Mouse (Mus musculus): ENCODE measurements around the gene Ado. TPM values are rescaled to one million over a fixed set of nuclear protein-coding genes. Genes with fewer than 3 reads are reported as not detected.
A peak's percentile ranks its signal among the peaks of the same experiment; 100 is the strongest.

Ado gene
- polyA plus RNA-seq, 1 experiment from 2014 or later = 60.7 TPM

DNA sequence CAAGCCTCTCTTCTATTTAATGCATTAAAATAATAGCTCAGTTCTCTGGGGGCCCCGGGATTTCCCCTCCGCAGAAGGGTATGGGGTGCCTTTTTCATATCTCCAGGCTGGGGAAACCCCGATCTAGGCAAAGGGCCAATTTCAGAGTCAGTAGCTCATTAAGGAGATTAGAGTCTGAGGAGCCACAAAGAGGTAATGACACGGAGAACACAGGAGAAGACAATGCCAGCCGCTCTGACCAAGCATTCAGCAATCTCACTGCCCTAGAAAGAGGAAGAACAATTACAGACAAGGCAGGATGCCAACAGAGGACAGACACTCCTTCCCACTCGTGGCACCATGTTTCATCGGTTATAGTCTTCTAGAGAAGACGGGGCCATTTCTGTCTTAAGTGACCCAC lies 17.3 kb upstream of the Ado start:
- H3K9ac ChIP-seq (ENCODE audit: low read depth, low read length) = no peak overlapping the region
- no peak overlapping the region for H3K4me3 ChIP-seq (ENCODE audit: low read depth, low read length)
- no peaks in the 10 kb centered on the region for H3K9me3 ChIP-seq (ENCODE audit: control insufficient read depth, low read length)
- H3K27me3 ChIP-seq (replicated peaks; ENCODE audit: control insufficient read depth, insufficient read depth, low read length) = no peaks in the 10 kb centered on the region
- H3K4me1 ChIP-seq (ENCODE audit: control insufficient read depth, insufficient read depth, low read length) = no peaks in the 10 kb centered on the region
- ATAC-seq (ENCODE audit: low read depth) (peak; percentile 57), DNase-seq (ENCODE audit: low spot score) (peak; percentile 65)
- 65% methylated on average over 8 of the region's 8 CpGs for WGBS
- H3K27ac ChIP-seq (replicated peaks; ENCODE audit: low read depth, low read length) = no peak overlapping the region
- H3K4me2 ChIP-seq (ENCODE audit: low read depth, low read length) = no peak overlapping the region
- H3K36me3 ChIP-seq (ENCODE audit: control insufficient read depth, insufficient read depth, low read length) = no peaks in the 10 kb centered on the region

DNA sequence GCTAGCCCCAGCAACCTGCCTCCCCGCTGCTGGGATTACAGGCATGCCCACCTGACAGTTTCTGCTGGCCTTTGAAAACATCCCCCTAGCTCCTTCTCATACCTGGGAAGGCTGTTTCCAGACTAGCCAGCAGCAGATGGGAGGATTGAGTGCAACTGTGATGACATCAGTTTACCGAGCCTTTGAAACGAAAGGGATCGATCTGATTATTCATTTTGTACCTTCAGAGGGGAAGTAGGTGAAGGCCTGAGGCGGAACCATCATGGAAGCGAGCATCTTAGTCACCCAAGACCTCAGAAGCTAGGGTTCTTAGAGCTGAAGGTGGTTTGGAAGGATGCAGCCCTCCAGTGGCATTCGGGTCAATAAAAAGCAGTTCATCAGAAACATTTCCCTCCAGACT lies 15.8 kb upstream of the Ado start:
- no peaks in the 10 kb centered on the region; the same call in 1 of the 2 replicates for H3K27me3 ChIP-seq (replicated peaks; ENCODE audit: control insufficient read depth, insufficient read depth, low read length)
- H3K4me3 ChIP-seq (ENCODE audit: low read depth, low read length) = no peak overlapping the region
- H3K27ac ChIP-seq (replicated peaks; ENCODE audit: low read depth, low read length) = no peak overlapping the region
- no peak for DNase-seq (ENCODE audit: low spot score)
- no peaks in the 10 kb centered on the region for H3K9me3 ChIP-seq (ENCODE audit: control insufficient read depth, low read length)
- no peak overlapping the region for H3K9ac ChIP-seq (ENCODE audit: low read depth, low read length)
- no peak overlapping the region for H3K4me2 ChIP-seq (ENCODE audit: low read depth, low read length)
- H3K36me3 ChIP-seq (ENCODE audit: control insufficient read depth, insufficient read depth, low read length) = no peaks in the 10 kb centered on the region
- no peak for ATAC-seq (ENCODE audit: low read depth)
- no peaks in the 10 kb centered on the region for H3K4me1 ChIP-seq (ENCODE audit: control insufficient read depth, insufficient read depth, low read length)
- 87% methylated on average over 7 of the region's 7 CpGs for WGBS

DNA sequence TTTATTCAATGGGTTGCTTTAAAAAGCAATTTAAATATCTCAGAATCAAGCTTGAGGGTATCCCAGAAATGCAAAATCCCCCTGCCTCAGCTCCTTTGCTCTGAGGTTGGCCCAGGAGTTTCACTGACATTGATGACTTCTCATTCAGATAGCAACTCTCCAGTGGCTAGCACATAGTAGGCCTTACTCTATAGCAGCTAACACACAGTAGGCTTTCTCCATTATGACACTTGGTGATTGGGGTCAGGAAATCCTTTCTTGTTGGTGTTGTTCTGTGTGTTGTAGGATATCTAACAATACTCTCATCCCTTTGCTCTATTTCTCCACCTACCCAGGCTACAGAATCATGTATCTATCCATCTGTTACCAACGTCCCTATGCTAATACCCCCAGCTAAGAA lies 12.4 kb upstream of the Ado start:
- H3K9me3 ChIP-seq (ENCODE audit: control insufficient read depth, low read length) = 0 out of 2 replicates have a peak, but pooled peaks cover 4% of the 10 kb centered on the region
- no peaks in the 10 kb centered on the region for H3K4me1 ChIP-seq (ENCODE audit: control insufficient read depth, insufficient read depth, low read length)
- no peak overlapping the region for H3K4me2 ChIP-seq (ENCODE audit: low read depth, low read length)
- H3K36me3 ChIP-seq (ENCODE audit: control insufficient read depth, insufficient read depth, low read length) = no peaks in the 10 kb centered on the region
- H3K27ac ChIP-seq (replicated peaks; ENCODE audit: low read depth, low read length) = no peak overlapping the region
- no peaks in the 10 kb centered on the region; the same call in 1 of the 2 replicates for H3K27me3 ChIP-seq (replicated peaks; ENCODE audit: control insufficient read depth, insufficient read depth, low read length)
- 75% methylated on average over 1 of the region's 1 CpGs for WGBS
- H3K9ac ChIP-seq (ENCODE audit: low read depth, low read length) = no peak overlapping the region
- H3K4me3 ChIP-seq (ENCODE audit: low read depth, low read length) = no peak overlapping the region
- DNase-seq (ENCODE audit: low spot score) (no peak), ATAC-seq (ENCODE audit: low read depth) (no peak)

DNA sequence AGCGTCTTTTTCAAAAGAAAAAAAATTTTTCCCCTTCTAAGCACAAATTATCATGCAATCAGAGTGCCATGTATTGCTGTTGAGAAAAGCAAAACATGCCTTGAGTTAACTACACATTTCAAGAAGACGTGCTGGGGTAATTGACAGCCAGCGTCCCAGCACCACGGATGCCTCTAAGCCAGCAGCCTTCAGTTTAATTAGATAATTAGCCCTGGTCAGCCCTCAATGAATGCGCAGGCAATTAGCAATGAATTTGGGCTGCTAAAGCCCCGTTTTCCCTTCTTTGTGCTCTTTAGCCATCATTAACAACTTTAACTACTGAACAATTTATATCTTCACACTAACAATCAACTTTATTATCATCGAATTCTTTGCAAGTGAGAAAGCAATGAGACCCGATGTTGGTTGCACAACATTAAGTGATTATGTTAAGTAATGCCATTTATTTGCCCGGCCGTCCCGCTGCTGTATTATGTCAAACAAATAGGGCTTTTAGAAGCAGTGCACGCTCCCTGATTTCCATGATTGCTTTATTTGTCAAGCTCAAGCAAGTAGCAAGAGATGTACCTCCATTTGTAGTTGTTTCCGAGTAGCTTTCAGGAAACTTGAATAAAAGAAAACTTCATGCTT lies 11.1 kb upstream of the Ado start:
- WGBS = 43% methylated on average over 13 of the region's 13 CpGs

DNA sequence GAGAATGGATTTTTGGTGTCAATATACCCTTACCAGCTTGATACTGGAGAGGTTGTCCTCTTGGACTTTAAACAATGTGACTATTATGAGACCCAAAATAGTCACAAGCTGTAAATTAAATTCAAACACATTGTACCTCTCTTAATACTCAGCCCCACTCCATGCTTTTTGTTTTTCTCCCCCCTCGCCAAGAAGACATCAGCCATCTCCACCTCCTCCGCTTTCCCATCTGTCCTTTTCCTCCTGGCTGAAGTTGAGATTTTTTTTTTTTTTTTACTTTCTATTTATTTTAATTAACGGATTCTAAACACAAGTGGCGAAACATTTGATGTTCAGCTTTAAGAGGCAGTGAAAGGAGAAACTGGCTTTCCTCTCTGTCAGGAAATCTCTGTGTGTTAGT lies 9.3 kb upstream of the Ado start:
- no peak overlapping the region for H3K9ac ChIP-seq (ENCODE audit: low read depth, low read length)
- no peak overlapping the region for H3K27ac ChIP-seq (replicated peaks; ENCODE audit: low read depth, low read length)
- H3K4me1 ChIP-seq (ENCODE audit: control insufficient read depth, insufficient read depth, low read length) = no peaks in the 10 kb centered on the region
- DNase-seq (ENCODE audit: low spot score) = no peak
- no peak overlapping the region for H3K4me3 ChIP-seq (ENCODE audit: low read depth, low read length)
- 82% methylated on average over 4 of the region's 4 CpGs for whole genome bisulfite sequencing
- no peak overlapping the region for H3K4me2 ChIP-seq (ENCODE audit: low read depth, low read length)
- H3K9me3 ChIP-seq (ENCODE audit: control insufficient read depth, low read length) = 0 out of 2 replicates have a peak, but pooled peaks cover 4% of the 10 kb centered on the region
- no peak for ATAC-seq (ENCODE audit: low read depth)
- no peaks in the 10 kb centered on the region for H3K36me3 ChIP-seq (ENCODE audit: control insufficient read depth, insufficient read depth, low read length)
- H3K27me3 ChIP-seq (replicated peaks; ENCODE audit: control insufficient read depth, insufficient read depth, low read length) = no peaks in the 10 kb centered on the region; the same call in 1 of the 2 replicates

More for the DNA sequence above, 11.1 kb upstream of the Ado start:
- Histone ChIP-seq H3K27ac (replicated peaks; ENCODE audit: low read depth, low read length) (no peak overlapping the region), H3K4me2 (ENCODE audit: low read depth, low read length) (no peak overlapping the region), H3K4me1 (ENCODE audit: control insufficient read depth, insufficient read depth, low read length) (no peaks in the 10 kb centered on the region), H3K9me3 (ENCODE audit: control insufficient read depth, low read length) (0 out of 2 replicates have a peak, but pooled peaks cover 4% of the 10 kb centered on the region), H3K4me3 (ENCODE audit: low read depth, low read length) (no peak overlapping the region), H3K27me3 (replicated peaks; ENCODE audit: control insufficient read depth, insufficient read depth, low read length) (no peaks in the 10 kb centered on the region; the same call in 1 of the 2 replicates), H3K9ac (ENCODE audit: low read depth, low read length) (no peak overlapping the region), H3K36me3 (ENCODE audit: control insufficient read depth, insufficient read depth, low read length) (no peaks in the 10 kb centered on the region)
- DNase-seq (ENCODE audit: low spot score) = no peak
- ATAC-seq (ENCODE audit: low read depth) = no peak

DNA sequence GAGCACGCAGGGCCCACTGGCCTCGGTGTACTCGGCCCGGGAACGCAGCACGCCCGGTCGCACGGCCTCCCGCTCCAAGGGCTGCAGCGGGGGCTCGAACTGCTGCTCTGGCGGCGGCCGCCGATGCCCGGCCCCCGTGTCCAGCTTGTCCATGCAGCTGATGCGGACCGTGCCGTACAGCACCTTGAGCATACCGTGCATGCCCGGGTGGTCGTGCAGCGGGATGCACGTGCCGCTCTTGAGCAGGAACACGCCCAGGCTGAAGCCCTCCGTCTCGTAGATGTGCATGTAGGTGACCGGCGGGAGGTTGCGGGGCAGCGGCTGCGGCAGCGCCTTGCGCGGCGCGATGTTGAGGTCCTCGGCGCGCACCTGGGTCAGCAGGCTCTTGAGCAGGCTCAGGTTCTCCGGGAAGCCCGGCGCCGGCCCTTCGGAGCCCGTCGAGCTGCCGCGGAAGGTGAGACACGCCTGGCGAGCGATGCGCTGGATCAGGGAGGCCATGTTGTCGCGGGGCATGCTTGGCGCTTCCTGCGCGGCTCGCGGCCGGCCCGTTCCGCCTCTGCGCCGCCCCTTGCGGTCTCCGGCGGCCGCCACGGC lies 397 bp downstream of the Ado start:
- no peaks in the 10 kb centered on the region for H3K27me3 ChIP-seq (replicated peaks; ENCODE audit: control insufficient read depth, insufficient read depth, low read length)
- peak overlapping the region; percentile 89 for H3K4me3 ChIP-seq (ENCODE audit: low read depth, low read length)
- H3K4me1 ChIP-seq (ENCODE audit: control insufficient read depth, insufficient read depth, low read length) = peaks cover 13% of the 10 kb centered on the region
- ATAC-seq (ENCODE audit: low read depth) = peak; percentile 76
- H3K27ac ChIP-seq (replicated peaks; ENCODE audit: low read depth, low read length) = peak overlapping the region; percentile 92
- peaks cover 5% of the 10 kb centered on the region for H3K36me3 ChIP-seq (ENCODE audit: control insufficient read depth, insufficient read depth, low read length)
- peak overlapping the region; percentile 93 for H3K9ac ChIP-seq (ENCODE audit: low read depth, low read length)
- H3K9me3 ChIP-seq (ENCODE audit: control insufficient read depth, low read length) = no peaks in the 10 kb centered on the region
- DNase-seq (ENCODE audit: low spot score) = peak; percentile 47
- peak overlapping the region; percentile 96 for H3K4me2 ChIP-seq (ENCODE audit: low read depth, low read length)
- 0% methylated on average over 7 of the region's 73 CpGs for WGBS

DNA sequence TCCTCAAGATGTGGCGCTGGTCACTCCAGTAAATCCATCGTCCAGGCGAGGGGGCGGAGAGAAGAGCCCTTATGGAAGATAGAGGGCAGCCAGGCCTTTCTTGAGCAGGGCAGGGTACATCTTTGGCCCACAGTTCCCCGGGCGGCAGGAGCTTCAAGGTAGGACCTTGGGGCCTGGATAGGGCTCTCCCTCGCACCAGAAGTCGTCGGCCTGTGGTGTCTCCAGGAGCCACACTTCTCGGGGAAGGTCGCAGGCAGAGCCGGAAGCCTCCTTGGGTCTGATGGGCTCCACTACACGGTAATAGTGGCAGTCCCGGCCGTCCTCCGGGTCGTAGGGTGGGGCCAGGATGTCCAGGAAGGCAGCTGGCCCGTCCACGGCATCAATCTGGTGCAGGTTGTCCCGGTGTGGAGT lies 900 bp downstream of the Ado start:
- no peaks in the 10 kb centered on the region for H3K9me3 ChIP-seq (ENCODE audit: control insufficient read depth, low read length)
- no peaks in the 10 kb centered on the region for H3K27me3 ChIP-seq (replicated peaks; ENCODE audit: control insufficient read depth, insufficient read depth, low read length)
- H3K4me2 ChIP-seq (ENCODE audit: low read depth, low read length) = peak overlapping the region; percentile 96
- 0% methylated on average over 12 of the region's 20 CpGs for WGBS
- ATAC-seq (ENCODE audit: low read depth) (no peak), DNase-seq (ENCODE audit: low spot score) (peak; percentile 27)
- peak overlapping the region; percentile 89 for H3K4me3 ChIP-seq (ENCODE audit: low read depth, low read length)
- H3K36me3 ChIP-seq (ENCODE audit: control insufficient read depth, insufficient read depth, low read length) = peaks cover 5% of the 10 kb centered on the region
- peak overlapping the region; percentile 92; the same call in 1 of the 2 replicates for H3K27ac ChIP-seq (replicated peaks; ENCODE audit: low read depth, low read length)
- H3K4me1 ChIP-seq (ENCODE audit: control insufficient read depth, insufficient read depth, low read length) = peaks cover 13% of the 10 kb centered on the region
- H3K9ac ChIP-seq (ENCODE audit: low read depth, low read length) = peak overlapping the region; percentile 93

DNA sequence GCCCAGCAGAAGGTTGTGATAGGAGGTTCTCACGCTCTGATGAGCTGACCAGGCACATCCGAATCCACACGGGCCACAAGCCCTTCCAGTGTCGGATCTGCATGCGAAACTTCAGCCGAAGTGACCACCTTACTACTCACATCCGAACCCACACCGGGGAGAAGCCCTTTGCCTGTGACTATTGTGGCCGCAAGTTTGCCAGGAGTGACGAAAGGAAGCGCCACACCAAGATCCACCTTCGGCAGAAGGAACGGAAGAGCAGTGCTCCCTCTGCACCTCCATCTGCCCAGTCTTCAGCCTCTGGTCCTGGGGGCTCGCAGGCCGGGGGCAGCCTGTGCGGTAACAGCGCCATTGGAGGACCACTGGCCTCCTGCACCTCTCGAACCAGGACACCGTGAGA lies 8.2 kb downstream of the Ado start:
- peaks cover 55% of the 10 kb centered on the region for H3K27me3 ChIP-seq (replicated peaks; ENCODE audit: control insufficient read depth, insufficient read depth, low read length)

DNA sequence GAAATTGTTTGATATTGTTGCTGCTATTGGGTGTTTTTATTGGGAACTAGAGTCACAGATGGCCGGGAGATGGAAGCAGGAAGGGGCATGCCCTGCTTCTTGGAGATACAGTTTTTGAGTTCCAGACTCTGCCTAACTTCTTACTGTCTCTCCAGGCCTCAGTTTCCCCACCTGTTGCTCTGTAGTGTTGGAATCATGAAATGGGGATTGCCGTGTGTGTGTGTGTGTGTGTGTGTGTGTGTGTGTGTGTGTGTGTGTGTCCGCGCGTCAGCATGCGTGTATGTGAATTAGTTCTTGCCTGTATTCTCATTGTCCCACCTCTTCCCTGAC lies 9.4 kb downstream of the Ado start:
- peaks cover 67% of the 10 kb centered on the region for H3K27me3 ChIP-seq (replicated peaks; ENCODE audit: control insufficient read depth, insufficient read depth, low read length)
- H3K4me1 ChIP-seq (ENCODE audit: control insufficient read depth, insufficient read depth, low read length) = peaks cover 18% of the 10 kb centered on the region
- ATAC-seq (ENCODE audit: low read depth) = no peak
- no peak for DNase-seq (ENCODE audit: low spot score)
- 0 out of 2 replicates have a peak, but pooled peaks cover under 1% of the 10 kb centered on the region for H3K36me3 ChIP-seq (ENCODE audit: control insufficient read depth, insufficient read depth, low read length)
- no peak overlapping the region for H3K27ac ChIP-seq (replicated peaks; ENCODE audit: low read depth, low read length)
- H3K9ac ChIP-seq (ENCODE audit: low read depth, low read length) = no peak overlapping the region
- H3K4me3 ChIP-seq (ENCODE audit: low read depth, low read length) = peak overlapping the region; percentile 51
- no peaks in the 10 kb centered on the region for H3K9me3 ChIP-seq (ENCODE audit: control insufficient read depth, low read length)
- H3K4me2 ChIP-seq (ENCODE audit: low read depth, low read length) = peak overlapping the region; percentile 99; the same call in 1 of the 2 replicates
- WGBS = 34% methylated on average over 5 of the region's 6 CpGs

More for the DNA sequence above, 8.2 kb downstream of the Ado start:
- Histone ChIP-seq H3K4me2 (ENCODE audit: low read depth, low read length) (no peak overlapping the region), H3K36me3 (ENCODE audit: control insufficient read depth, insufficient read depth, low read length) (peaks cover 5% of the 10 kb centered on the region), H3K27ac (replicated peaks; ENCODE audit: low read depth, low read length) (no peak overlapping the region), H3K4me1 (ENCODE audit: control insufficient read depth, insufficient read depth, low read length) (peaks cover 22% of the 10 kb centered on the region), H3K9ac (ENCODE audit: low read depth, low read length) (no peak overlapping the region), H3K9me3 (ENCODE audit: control insufficient read depth, low read length) (no peaks in the 10 kb centered on the region), H3K4me3 (ENCODE audit: low read depth, low read length) (peak overlapping the region; percentile 10; the same call in 1 of the 2 replicates)
- ATAC-seq (ENCODE audit: low read depth) (no peak), DNase-seq (ENCODE audit: low spot score) (no peak)
- whole genome bisulfite sequencing = 11% methylated on average over 18 of the region's 19 CpGs

All from embryonic facial prominence, embryonic 14.5 days (tissue).